Mouse (Mus musculus) lung, postnatal 0 days (tissue): ENCODE measurements around the gene Shank1. TPM values are rescaled to one million over a fixed set of nuclear protein-coding genes. Genes with fewer than 3 reads are reported as not detected.

ENCODE experiments used
- ATAC-seq: fragments of 200-750 bp; cut with Nextera tagmentation; 2 replicates; pipeline ENCODE4 v1.8.0; 2017; ENCODE audit warnings: moderate library complexity
- DNase-seq: peaks from one replicate; pipeline ENCODE4 v3.0.0-alpha.2; 2016; ENCODE audit warnings: low spot score
- H3K27ac ChIP-seq: fragments of 300-500 bp; sonication (generic); 2 replicates; pipeline ENCODE4 v1.5.1; 2014; ENCODE audit warnings: antibody characterized with exemption, mild to moderate bottlenecking, low read length, mixed read lengths
- H3K27me3 ChIP-seq: fragments of 300-500 bp; sonication (generic); replicated peaks from 2 replicates; pipeline ENCODE4 v1.6.1; 2014; ENCODE audit warnings: low read length, mixed read lengths; ENCODE audit not compliant: insufficient read depth
- H3K36me3 ChIP-seq: fragments of 300-500 bp; sonication (generic); 2 replicates; pipeline ENCODE4 v1.6.1; 2014; ENCODE audit warnings: low read length, mixed read lengths; ENCODE audit not compliant: insufficient read depth
- H3K4me1 ChIP-seq: fragments of 300-500 bp; sonication (generic); 2 replicates; pipeline ENCODE4 v1.6.1; 2014; ENCODE audit warnings: antibody characterized with exemption, low read depth, low read length, mixed read lengths; ENCODE audit not compliant: insufficient read depth
- H3K4me2 ChIP-seq: fragments of 300-500 bp; sonication (generic); replicated peaks from 2 replicates; pipeline ENCODE4 v1.6.1; 2014; ENCODE audit warnings: low read depth, mild to moderate bottlenecking, low read length, moderate library complexity, mixed read lengths
- H3K4me3 ChIP-seq: fragments of 300-500 bp; sonication (generic); 2 replicates; pipeline ENCODE4 v1.5.1; 2014; ENCODE audit warnings: low read depth, low read length
- H3K9ac ChIP-seq: fragments of 300-500 bp; sonication (generic); replicated peaks from 2 replicates; pipeline ENCODE4 v1.6.1; 2014; ENCODE audit warnings: low read depth, mild to moderate bottlenecking
- H3K9me3 ChIP-seq: fragments of 300-500 bp; sonication (generic); 2 replicates; pipeline ENCODE4 v1.6.1; 2016; ENCODE audit warnings: low read length, mixed read lengths
- CTCF ChIP-seq: IDR thresholded peaks from 2 replicates; pipeline ENCODE4 v1.5.1; 2016; ENCODE audit warnings: antibody characterized with exemption, mild to moderate bottlenecking
- EP300 ChIP-seq: IDR thresholded peaks from 2 replicates; pipeline ENCODE4 v1.6.1; 2016; ENCODE audit warnings: antibody characterized with exemption, mild to moderate bottlenecking, control low read depth
- WGBS: fragments of 180-500 bp; shearing (Covaris S2); extraction: QIAGEN DNeasy Blood & Tissue Kit; methylation state at CpG from one replicate; pipeline ENCODE4 v1.1.7; 2014; 5-methylcytosine and 5-hydroxymethylcytosine counted together
- polyA plus RNA-seq: library from polyadenylated mRNA; unstranded; fragments of >200 nt; fragmentation: Nextera tagmentation; extraction: Ambion mirVana; gene quantifications from 2 replicates; pipeline ENCODE4 v1.2.1, GENCODE M21; 2015

The Shank1 gene
- polyA plus RNA-seq, 1 experiment from 2014 or later = 0.23 TPM

- TF ChIP-seq EP300 = no peak
- no peak for TF ChIP-seq CTCF
- Histone ChIP-seq H3K9ac (no peak overlapping the region), H3K4me3 (no peak overlapping the region), H3K27ac (no peak overlapping the region), H3K9me3 (no peaks in the 10 kb centered on the region), H3K27me3 (peaks cover 35% of the 10 kb centered on the region), H3K4me1 (no peaks in the 10 kb centered on the region), H3K4me2 (peak overlapping the region; percentile 46), H3K36me3 (no peaks in the 10 kb centered on the region)
- WGBS = 5% methylated on average over 18 of the region's 40 CpGs
- DNase-seq (no peak), ATAC-seq (peak; percentile 49)
These were observed 25.2 kb downstream of the Shank1 start for GRCm38 (mm10) chr7:44335031-44335878.

GRCm38 (mm10) chr7:44336046-44337021 lies 26.3 kb downstream of the Shank1 start:
- Histone ChIP-seq H3K27me3 (peaks cover 35% of the 10 kb centered on the region), H3K4me3 (no peak overlapping the region), H3K36me3 (no peaks in the 10 kb centered on the region), H3K27ac (no peak overlapping the region), H3K9ac (no peak overlapping the region), H3K4me1 (no peaks in the 10 kb centered on the region), H3K9me3 (no peaks in the 10 kb centered on the region), H3K4me2 (peak overlapping the region; percentile 46)
- ATAC-seq (0 out of 2 replicates have a peak, but pooled peaks have one; percentile 7), DNase-seq (no peak)
- TF ChIP-seq CTCF = no peak
- TF ChIP-seq EP300 = no peak
- WGBS = 6% methylated on average over 27 of the region's 54 CpGs

GRCm38 (mm10) chr7:44337121-44337849 lies 27.2 kb downstream of the Shank1 start:
- Histone ChIP-seq H3K27me3 (peaks cover 35% of the 10 kb centered on the region), H3K27ac (no peak overlapping the region), H3K4me1 (no peaks in the 10 kb centered on the region), H3K4me3 (no peak overlapping the region), H3K9ac (no peak overlapping the region), H3K9me3 (no peaks in the 10 kb centered on the region), H3K4me2 (no peak overlapping the region), H3K36me3 (no peaks in the 10 kb centered on the region)
- 7% methylated on average over 32 of the region's 32 CpGs for WGBS
- no peak for DNase-seq
- no peak for ATAC-seq
- no peak for TF ChIP-seq CTCF
- TF ChIP-seq EP300 = no peak

- no peaks in the 10 kb centered on the region for H3K4me1 ChIP-seq
- no peak overlapping the region for H3K9ac ChIP-seq
- no peak for DNase-seq
- no peak overlapping the region for H3K4me3 ChIP-seq
- WGBS = 59% methylated on average over 6 of the region's 6 CpGs
- ATAC-seq = no peak
- no peak overlapping the region for H3K4me2 ChIP-seq
- H3K36me3 ChIP-seq = no peaks in the 10 kb centered on the region
- TF ChIP-seq EP300 = no peak
- no peak for TF ChIP-seq CTCF
- no peaks in the 10 kb centered on the region for H3K9me3 ChIP-seq
- no peak overlapping the region for H3K27ac ChIP-seq
- H3K27me3 ChIP-seq = peaks cover 30% of the 10 kb centered on the region
These were observed 30.2 kb downstream of the Shank1 start for GRCm38 (mm10) chr7:44340226-44340625.

- ATAC-seq = no peak
These were observed 31.1 kb downstream of the Shank1 start for GRCm38 (mm10) chr7:44341119-44341518.

GRCm38 (mm10) chr7:44341714-44342113 lies 31.7 kb downstream of the Shank1 start:
- Histone ChIP-seq H3K36me3 (no peaks in the 10 kb centered on the region), H3K9me3 (no peaks in the 10 kb centered on the region), H3K27ac (no peak overlapping the region), H3K27me3 (peaks cover 16% of the 10 kb centered on the region), H3K4me2 (no peak overlapping the region), H3K9ac (no peak overlapping the region), H3K4me1 (no peaks in the 10 kb centered on the region), H3K4me3 (no peak overlapping the region)
- TF ChIP-seq CTCF = no peak
- no peak for TF ChIP-seq EP300
- no peak for DNase-seq
- ATAC-seq = no peak
- WGBS = 65% methylated on average over 5 of the region's 5 CpGs

More at GRCm38 (mm10) chr7:44341119-44341518, 31.1 kb downstream of the Shank1 start:
- Histone ChIP-seq H3K4me3 (no peak overlapping the region), H3K4me2 (no peak overlapping the region), H3K27me3 (peaks cover 21% of the 10 kb centered on the region), H3K27ac (no peak overlapping the region), H3K4me1 (no peaks in the 10 kb centered on the region), H3K36me3 (no peaks in the 10 kb centered on the region), H3K9ac (no peak overlapping the region), H3K9me3 (no peaks in the 10 kb centered on the region)
- WGBS = 77% methylated on average over 10 of the region's 10 CpGs
- TF ChIP-seq CTCF (no peak), EP300 (no peak)
- DNase-seq = no peak
